Mouse (Mus musculus) cerebellum, adult 2 months (tissue): ENCODE results near the gene Tmem150c. TPM values are rescaled to one million over a fixed set of nuclear protein-coding genes. Genes with fewer than 3 reads are reported as not detected.

ENCODE experiments used
- DNase-seq, 2 experiments: peaks; one replicate each; pipeline ENCODE4 v3.0.0; 2021
- H3K27ac ChIP-seq: fragments of 200-500 bp; 2 replicates; pipeline ENCODE4 v1.5.1; 2012; ENCODE audit warnings: low read length, control low read depth, inconsistent platforms; ENCODE audit not compliant: insufficient read depth
- H3K27me3 ChIP-seq: fragments of 200-500 bp; 2 replicates; pipeline ENCODE4 v1.6.1; 2012; ENCODE audit warnings: inconsistent platforms, mild to moderate bottlenecking, low read length, moderate library complexity; ENCODE audit not compliant: control insufficient read depth, insufficient read depth
- H3K4me1 ChIP-seq: fragments of 200-500 bp; 2 replicates; pipeline ENCODE4 v1.6.1; 2011; ENCODE audit warnings: low read length; ENCODE audit not compliant: control insufficient read depth, insufficient read depth
- H3K4me3 ChIP-seq: fragments of 200-500 bp; replicated peaks from 2 replicates; pipeline ENCODE3; 2011; ENCODE audit warnings: mild to moderate bottlenecking, low read depth, low read length, control low read depth; ENCODE audit not compliant: insufficient read depth
- CTCF ChIP-seq: fragments of 200-500 bp; IDR thresholded peaks from 2 replicates; pipeline ENCODE4 v1.5.1; 2011; ENCODE audit warnings: low read depth, mild to moderate bottlenecking, control low read depth, low read length, moderate library complexity, borderline replicate concordance; ENCODE audit not compliant: insufficient read depth
- POLR2A ChIP-seq: fragments of 200-500 bp; IDR thresholded peaks from 2 replicates; pipeline ENCODE4 v1.6.1; 2011; ENCODE audit warnings: low read length, control low read depth, borderline replicate concordance; ENCODE audit not compliant: insufficient read depth
- WGBS: fragments of 180-500 bp; shearing (Covaris S2); methylation state at CpG from one replicate; pipeline ENCODE4 v1.1.7; 2018; 5-methylcytosine and 5-hydroxymethylcytosine counted together
- polyA plus RNA-seq: library from polyadenylated mRNA; depleted of rRNA; stranded (reverse); fragments of >200 nt; gene quantifications from 2 replicates; pipeline ENCODE4 v1.2.3, GENCODE M21; 2012; rRNA removed

Gene Tmem150c
- 30.1 and 32.9 TPM in 2 replicates for polyA plus RNA-seq

- peak within 1 kb of the TSS; percentile 51 for H3K27ac ChIP-seq
- TF ChIP-seq CTCF = no peak
- TF ChIP-seq POLR2A = no peak
Measured at GRCm38 (mm10) chr5:100159638-100159973, at the start of gene Tmem150c. Tmem150c (minus strand) TSS chr5:100159808.

GRCm38 (mm10) chr5:100209093-100209492 is 49.5 kb upstream of the Tmem150c start:
- no peak overlapping the region for H3K27ac ChIP-seq
- H3K4me3 ChIP-seq = no peak overlapping the region
- no peaks in the 10 kb centered on the region; the same call in 1 of the 2 replicates for H3K27me3 ChIP-seq
- no peak for DNase-seq
- TF ChIP-seq CTCF = no peak
- no peak for TF ChIP-seq POLR2A
- WGBS = 70% methylated on average over 7 of the region's 7 CpGs
- no peaks in the 10 kb centered on the region for H3K4me1 ChIP-seq

More at GRCm38 (mm10) chr5:100159638-100159973, at the start of gene Tmem150c:
- Histone ChIP-seq H3K27me3 (no peaks in the 10 kb centered on the region), H3K4me1 (no peaks in the 10 kb centered on the region), H3K4me3 (peak within 1 kb of the TSS; percentile 65)
- DNase-seq = no peak
- WGBS = 8% methylated on average over 6 of the region's 6 CpGs

GRCm38 (mm10) chr5:100206675-100207074 is 47.1 kb upstream of the Tmem150c start:
- H3K27me3 ChIP-seq = no peaks in the 10 kb centered on the region; the same call in 1 of the 2 replicates
- 25% methylated on average over 6 of the region's 6 CpGs for WGBS
- TF ChIP-seq POLR2A (no peak), CTCF (no peak)
- H3K4me1 ChIP-seq = no peaks in the 10 kb centered on the region
- no peak overlapping the region for H3K27ac ChIP-seq
- no peak for DNase-seq
- H3K4me3 ChIP-seq = no peak overlapping the region

GRCm38 (mm10) chr5:100205519-100206189 is 46.0 kb upstream of the Tmem150c start:
- whole genome bisulfite sequencing = 62% methylated on average over 9 of the region's 9 CpGs
- no peak for TF ChIP-seq POLR2A
- no peak for TF ChIP-seq CTCF
- H3K27ac ChIP-seq = no peak overlapping the region
- no peak overlapping the region for H3K4me3 ChIP-seq
- H3K27me3 ChIP-seq = no peaks in the 10 kb centered on the region; the same call in 1 of the 2 replicates
- no peak for DNase-seq
- no peaks in the 10 kb centered on the region for H3K4me1 ChIP-seq

GRCm38 (mm10) chr5:100200805-100201204 is 41.2 kb upstream of the Tmem150c start:
- Histone ChIP-seq H3K4me3 (no peak overlapping the region), H3K27ac (no peak overlapping the region), H3K4me1 (no peaks in the 10 kb centered on the region), H3K27me3 (no peaks in the 10 kb centered on the region)
- 40% methylated on average over 5 of the region's 5 CpGs for WGBS
- no peak for TF ChIP-seq CTCF
- DNase-seq = no peak

GRCm38 (mm10) chr5:100200296-100200695 is 40.7 kb upstream of the Tmem150c start:
- 54% methylated on average over 5 of the region's 5 CpGs for WGBS
- Histone ChIP-seq H3K4me3 (no peak overlapping the region), H3K27me3 (no peaks in the 10 kb centered on the region), H3K4me1 (0 out of 2 replicates have a peak, but pooled peaks cover under 1% of the 10 kb centered on the region), H3K27ac (no peak overlapping the region)
- no peak for DNase-seq
- TF ChIP-seq POLR2A = no peak
- TF ChIP-seq CTCF = no peak

GRCm38 (mm10) chr5:100199092-100199853 is 39.7 kb upstream of the Tmem150c start:
- H3K27ac ChIP-seq = no peak overlapping the region
- H3K27me3 ChIP-seq = no peaks in the 10 kb centered on the region
- H3K4me3 ChIP-seq = no peak overlapping the region
- TF ChIP-seq POLR2A = no peak
- no peak for TF ChIP-seq CTCF
- 0 out of 2 replicates have a peak, but pooled peaks cover 4% of the 10 kb centered on the region for H3K4me1 ChIP-seq
- WGBS = 94% methylated on average over 7 of the region's 7 CpGs
- no peak for DNase-seq

GRCm38 (mm10) chr5:100197476-100197875 is 37.9 kb upstream of the Tmem150c start:
- no peaks in the 10 kb centered on the region for H3K27me3 ChIP-seq
- DNase-seq = no peak
- 0 out of 2 replicates have a peak, but pooled peaks cover 4% of the 10 kb centered on the region for H3K4me1 ChIP-seq
- no peak overlapping the region for H3K27ac ChIP-seq
- H3K4me3 ChIP-seq = no peak overlapping the region
- no peak for TF ChIP-seq CTCF
- TF ChIP-seq POLR2A = no peak
- WGBS = 85% methylated on average over 9 of the region's 9 CpGs
